Mouse (Mus musculus) NIH3T3 (cell line): ENCODE data around the gene Selenom.
A peak's percentile ranks its signal among the peaks of the same experiment; 100 is the strongest.

Source experiments
- DNase-seq: peaks from one replicate; pipeline ENCODE4 v3.0.0-alpha.2; 2012; ENCODE audit warnings: low read depth

Gene Selenom

GRCm38 (mm10) chr11:3548564-3549295, 34.2 kb downstream of the Selenom start:
- DNase-seq, result no peak

GRCm38 (mm10) chr11:3549791-3550190, 35.3 kb downstream of the Selenom start:
- no peak for DNase-seq

- no peak for DNase-seq
Measured at GRCm38 (mm10) chr11:3554976-3555375, 40.5 kb downstream of the Selenom start.

GRCm38 (mm10) chr11:3557852-3558251, 43.4 kb downstream of the Selenom start:
- no peak for DNase-seq

GRCm38 (mm10) chr11:3560202-3560601, 45.7 kb downstream of the Selenom start:
- DNase-seq, result peak; percentile 70

GRCm38 (mm10) chr11:3563853-3564252, 49.4 kb downstream of the Selenom start:
- no peak for DNase-seq

GRCm38 (mm10) chr11:3564451-3564850, 50.0 kb downstream of the Selenom start:
- DNase-seq, result peak; percentile 26

GRCm38 (mm10) chr11:3566018-3566417, 51.5 kb downstream of the Selenom start:
- peak; percentile 86 for DNase-seq
